28 mouse cellular contexts compared by ENCODE assay signal in the genomic region with DNA sequence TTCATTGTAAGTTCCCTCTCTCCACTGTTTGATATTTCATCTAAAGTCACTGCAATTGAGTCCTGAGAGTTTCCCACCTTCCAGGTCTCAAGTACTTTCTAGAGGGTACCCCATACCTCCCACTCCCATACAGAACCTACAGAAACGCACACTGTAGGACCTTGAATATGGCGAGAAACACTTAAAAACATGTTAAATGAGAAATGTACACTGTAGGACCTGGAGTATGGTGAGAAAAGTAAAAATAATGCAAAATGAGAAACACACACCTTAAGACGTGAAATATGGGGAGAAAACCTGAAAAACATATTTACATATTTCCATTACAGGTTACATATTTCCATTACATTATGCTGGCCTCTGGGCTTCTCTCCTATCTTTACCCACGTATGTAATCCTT.
DNase-seq lines count a peak whose midpoint lies in the region; ATAC-seq and TF ChIP-seq lines count a peak whose summit lies in the region.
"Had no signal": no experiment of that assay in that cellular context is flagged by ENCODE, and none has a peak within 500 bp of the region (broad histone marks: within the 10 kb centered on the region; RNA-seq: fewer than 3 reads in every experiment).

No protein-coding gene starts in this region.

- H3K9ac ChIP-seq in liver, adult 2 months (ENCODE audit: low read depth, low read length), result no peak overlapping the region
- H3K9ac ChIP-seq in liver, postnatal 0 days (replicated peaks), result no peak overlapping the region
- H3K9ac ChIP-seq in forebrain, postnatal 0 days, result no peak overlapping the region
- H3K9ac ChIP-seq: embryonic facial prominence, embryonic 12.5 days; forebrain, embryonic 13.5 days; hindbrain, embryonic 15.5 days; intestine, embryonic 15.5 days; limb, embryonic 13.5 days; liver, embryonic 13.5 days; lung, embryonic 14.5 days had no signal

- 0 out of 2 replicates have a peak, but pooled peaks cover 4% of the 10 kb centered on the region for H3K9me3 ChIP-seq in liver, postnatal 0 days (ENCODE audit: low read length)
- H3K9me3 ChIP-seq in forebrain, postnatal 0 days (ENCODE audit: low read length), result no peaks in the 10 kb centered on the region
- H3K9me3 ChIP-seq: embryonic facial prominence, embryonic 12.5 days; intestine, embryonic 15.5 days; liver, embryonic 13.5 days; megakaryocyte, embryonic 14.5 days had no signal

- no peaks in the 10 kb centered on the region for H3K4me1 ChIP-seq in liver, adult 2 months (ENCODE audit: control insufficient read depth, insufficient read depth, low read length)
- H3K4me1 ChIP-seq in liver, postnatal 0 days (ENCODE audit: insufficient read depth), result no peaks in the 10 kb centered on the region
- H3K4me1 ChIP-seq in forebrain, postnatal 0 days (ENCODE audit: insufficient read depth), result no peaks in the 10 kb centered on the region
- H3K4me1 ChIP-seq: embryonic facial prominence, embryonic 12.5 days; forebrain, embryonic 13.5 days; heart, embryonic 10.5 days; hindbrain, embryonic 15.5 days; intestine, embryonic 15.5 days; limb, embryonic 13.5 days; liver, embryonic 13.5 days; megakaryocyte, embryonic 14.5 days had no signal

- TF ChIP-seq EP300 in liver, postnatal 0 days (IDR thresholded peaks at IDR 0.05; ENCODE audit: low read depth), result no peak

- peak; percentile 1 for DNase-seq in liver, adult 2 months (ENCODE audit: extremely low read depth, low read depth, low spot score)
- DNase-seq in liver, postnatal 0 days, result no peak
- peak; percentile 1 for DNase-seq in WW6 (ENCODE audit: low read depth, low spot score)
- DNase-seq in hindlimb bud, embryonic 11.5 days (ENCODE audit: extremely low spot score, low read depth, low spot score), result peak; percentile 6
- no peak for DNase-seq in forebrain, postnatal 0 days
- no peak for DNase-seq in urinary bladder, postnatal 25 days (ENCODE audit: low spot score)
- DNase-seq in thymus, postnatal 0 days (ENCODE audit: low spot score), result no peak
- DNase-seq: adrenal gland, adult 8-10 months; B cell, adult 2 months; cerebellum, adult 18-20 months; cerebellum, postnatal 25 days; gastrocnemius, postnatal 10 days; heart, postnatal 4 days; kidney, adult 8-10 months; kidney, postnatal 36 days; liver, embryonic 13.5 days; lung, embryonic 14.5 days; midbrain, embryonic 14.5 days; thymus, postnatal 4 days had no signal

- TF ChIP-seq POLR2A in liver, adult 2 months (IDR thresholded peaks at IDR 0.05; ENCODE audit: extremely low read depth, insufficient read depth, low read length), result no peak

- H3K27ac ChIP-seq in liver, adult 2 months (replicated peaks; ENCODE audit: insufficient read depth, low read depth, low read length), result no peak overlapping the region
- H3K27ac ChIP-seq in liver, postnatal 0 days (ENCODE audit: low read depth), result no peak overlapping the region
- no peak overlapping the region for H3K27ac ChIP-seq in forebrain, postnatal 0 days (ENCODE audit: low read depth, low read length)
- H3K27ac ChIP-seq: embryonic facial prominence, embryonic 12.5 days; forebrain, embryonic 13.5 days; heart, embryonic 10.5 days; hindbrain, embryonic 15.5 days; intestine, embryonic 15.5 days; limb, embryonic 13.5 days; liver, embryonic 13.5 days had no signal

- H3K27me3 ChIP-seq in liver, adult 2 months (ENCODE audit: control insufficient read depth, insufficient read depth, low read length), result no peaks in the 10 kb centered on the region
- H3K27me3 ChIP-seq in liver, postnatal 0 days (ENCODE audit: insufficient read depth, low read length), result no peaks in the 10 kb centered on the region
- H3K27me3 ChIP-seq in forebrain, postnatal 0 days (ENCODE audit: insufficient read depth, low read length), result no peaks in the 10 kb centered on the region
- H3K27me3 ChIP-seq: embryonic facial prominence, embryonic 12.5 days; forebrain, embryonic 13.5 days; hindbrain, embryonic 15.5 days; intestine, embryonic 15.5 days; limb, embryonic 13.5 days; liver, embryonic 13.5 days; megakaryocyte, embryonic 14.5 days had no signal

- TF ChIP-seq CTCF in liver, adult 2 months (IDR thresholded peaks at IDR 0.05; ENCODE audit: low read depth, low read length), result no peak
- TF ChIP-seq CTCF in liver, postnatal 0 days (IDR thresholded peaks at IDR 0.05; ENCODE audit: low read depth), result no peak
- TF ChIP-seq CTCF in forebrain, postnatal 0 days (IDR thresholded peaks at IDR 0.05; ENCODE audit: low read depth), result no peak

- no peak overlapping the region for H3K4me3 ChIP-seq in liver, adult 2 months (ENCODE audit: insufficient read depth, low read depth, low read length)
- H3K4me3 ChIP-seq in liver, postnatal 0 days (ENCODE audit: low read depth, low read length), result no peak overlapping the region
- H3K4me3 ChIP-seq in forebrain, postnatal 0 days (ENCODE audit: low read depth, low read length), result no peak overlapping the region
- H3K4me3 ChIP-seq: embryonic facial prominence, embryonic 12.5 days; erythroblast, embryonic 14.5 days; forebrain, embryonic 13.5 days; heart, embryonic 10.5 days; hindbrain, embryonic 15.5 days; intestine, embryonic 15.5 days; limb, embryonic 13.5 days; liver, embryonic 13.5 days; megakaryocyte, embryonic 14.5 days; myocyte had no signal

- no peaks in the 10 kb centered on the region for H3K36me3 ChIP-seq in liver, adult 2 months (ENCODE audit: control insufficient read depth, insufficient read depth, low read length)
- no peaks in the 10 kb centered on the region for H3K36me3 ChIP-seq in liver, postnatal 0 days (replicated peaks; ENCODE audit: insufficient read depth, low read length)
- H3K36me3 ChIP-seq in forebrain, postnatal 0 days (ENCODE audit: insufficient read depth), result no peaks in the 10 kb centered on the region
- H3K36me3 ChIP-seq: embryonic facial prominence, embryonic 12.5 days; heart, embryonic 10.5 days; hindbrain, embryonic 15.5 days; intestine, embryonic 15.5 days; limb, embryonic 13.5 days; liver, embryonic 13.5 days had no signal

- no peak overlapping the region for H3K4me2 ChIP-seq in liver, postnatal 0 days (ENCODE audit: low read depth, low read length)
- no peak overlapping the region for H3K4me2 ChIP-seq in forebrain, postnatal 0 days (ENCODE audit: low read depth)
- H3K4me2 ChIP-seq: embryonic facial prominence, embryonic 12.5 days; forebrain, embryonic 13.5 days; hindbrain, embryonic 15.5 days; intestine, embryonic 15.5 days; limb, embryonic 13.5 days; liver, embryonic 13.5 days; lung, embryonic 14.5 days had no signal

- ATAC-seq in liver, postnatal 0 days, result no peak
- ATAC-seq in forebrain, postnatal 0 days, result no peak
- ATAC-seq: forebrain, embryonic 13.5 days; intestine, embryonic 15.5 days had no signal

- WGBS in liver, adult 2 months, result 77% methylated on average over 4 of the region's 4 CpGs
- WGBS in liver, postnatal 0 days (ENCODE audit: insufficient replicate concordance), result 71% methylated on average over 4 of the region's 4 CpGs
- WGBS in forebrain, postnatal 0 days, result 89% methylated on average over 4 of the region's 4 CpGs

- H3K79me2 ChIP-seq in liver, adult 2 months (ENCODE audit: control insufficient read depth, insufficient read depth, low read length), result no peaks in the 10 kb centered on the region

Comparison
In these comparisons a context has a peak if more than half of its experiments do, and no peak if none do; other contexts are left out.
1. DNase-seq: peak in liver, adult 2 months (single experiment), WW6 (single experiment) and hindlimb bud, embryonic 11.5 days (single experiment); none in liver, postnatal 0 days (single experiment), forebrain, postnatal 0 days (single experiment), urinary bladder, postnatal 25 days (single experiment) and thymus, postnatal 0 days (single experiment).